Mouse (Mus musculus): ENCODE measurements around the gene Skint6. TPM values are rescaled to one million over a fixed set of nuclear protein-coding genes. Genes with fewer than 3 reads are reported as not detected.
"Not testable (repeated sequence)": the region's sequence is repeated elsewhere in the genome, so short reads cannot be mapped to it uniquely, and the experiment has no call there.

Gene Skint6
- not detected in 2 replicates for polyA plus RNA-seq (2012; rRNA removed)

- 28% methylated on average over 2 of the region's 2 CpGs for WGBS
- DNase-seq (ENCODE audit: low read depth, low spot score) = no peak
Measured at GRCm38 (mm10) chr4:113286873-113287272, at the start of gene Skint6. Gene Skint6 (minus strand): TSS chr4:113286973.

- no peak for DNase-seq (ENCODE audit: low read depth, low spot score)
- WGBS = 66% methylated on average over 1 of the region's 1 CpGs
Measured at GRCm38 (mm10) chr4:113320911-113321310, 34.1 kb upstream of the Skint6 start.

- no peak for DNase-seq (ENCODE audit: low read depth, low spot score)
- 28% methylated on average over 3 of the region's 3 CpGs for WGBS
Measured at GRCm38 (mm10) chr4:113301773-113302473, 15.2 kb upstream of the Skint6 start.

GRCm38 (mm10) chr4:113263363-113264060 lies 23.3 kb downstream of the Skint6 start:
- no peak for DNase-seq (ENCODE audit: low read depth, low spot score)
- WGBS = 36% methylated on average over 1 of the region's 1 CpGs

- DNase-seq (ENCODE audit: low read depth, low spot score) = no peak
Measured at GRCm38 (mm10) chr4:113245808-113246207, 41.0 kb downstream of the Skint6 start.

- no peak for DNase-seq (ENCODE audit: low read depth, low spot score)
- WGBS = 39% methylated on average over 3 of the region's 3 CpGs
Measured at GRCm38 (mm10) chr4:113067621-113068020, 219.2 kb downstream of the Skint6 start.

- WGBS = 43% methylated on average over 22 of the region's 22 CpGs
Measured at GRCm38 (mm10) chr4:112979160-112979559, 307.6 kb downstream of the Skint6 start.

DNA sequence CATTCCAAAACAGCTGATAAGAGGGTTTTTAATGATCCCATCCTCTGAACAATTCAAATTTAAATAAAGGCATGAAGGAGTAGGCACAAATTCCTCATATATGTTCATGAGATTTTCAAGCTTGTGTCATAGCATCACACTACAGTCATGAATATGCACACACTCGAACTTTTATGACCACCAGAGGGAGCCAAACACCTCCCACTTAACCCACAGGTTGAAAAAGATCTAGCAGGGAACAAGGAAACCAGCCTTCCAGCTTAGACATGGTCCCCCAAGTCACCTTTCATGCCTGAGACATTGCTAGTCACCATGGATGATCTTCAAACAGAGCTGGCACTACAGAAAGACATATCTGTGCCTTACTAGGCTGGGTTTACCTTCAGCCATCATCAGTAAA lies 496.1 kb downstream of the Skint6 start:
- no peak for DNase-seq (ENCODE audit: low read depth, low spot score)
- 2% methylated on average over 1 of the region's 1 CpGs for WGBS

More at GRCm38 (mm10) chr4:112979160-112979559, 307.6 kb downstream of the Skint6 start:
- not testable (repeated sequence) for DNase-seq (ENCODE audit: low read depth, low spot score)

GRCm38 (mm10) chr4:112774766-112775165 lies 512.0 kb downstream of the Skint6 start, which contains the start of gene Skint10:
Gene Skint10 (minus strand): TSS chr4:112774866.
- WGBS = 77% methylated on average over 1 of the region's 1 CpGs
- DNase-seq (ENCODE audit: low read depth, low spot score) = no peak

Data from large intestine, adult 2 months (tissue).